Mouse (Mus musculus) stomach, postnatal 0 days (tissue): Measurements from ENCODE around the gene Ttll8.

Experiments
- CTCF ChIP-seq: IDR thresholded peaks from 2 replicates; pipeline ENCODE4 v1.5.1; 2016; ENCODE audit warnings: antibody characterized with exemption, low read depth, mild to moderate bottlenecking, moderate library complexity
- EP300 ChIP-seq: optimal IDR thresholded peaks from 2 replicates; pipeline ENCODE3; 2016; ENCODE audit warnings: antibody characterized with exemption

GRCm38 (mm10) chr15:88874477-88874876 lies 79.7 kb downstream of the Ttll8 start:
- TF ChIP-seq CTCF (no peak), EP300 (no peak)
